Mouse (Mus musculus) frontal cortex, postnatal 14 days (tissue): ENCODE data around the gene Xrcc6.

ENCODE experiments used
- DNase-seq, 2 experiments: peaks; one replicate each; pipeline ENCODE4 v3.0.0; 2022; ENCODE audit warnings: low spot score in 2 of 2

The Xrcc6 gene

DNA sequence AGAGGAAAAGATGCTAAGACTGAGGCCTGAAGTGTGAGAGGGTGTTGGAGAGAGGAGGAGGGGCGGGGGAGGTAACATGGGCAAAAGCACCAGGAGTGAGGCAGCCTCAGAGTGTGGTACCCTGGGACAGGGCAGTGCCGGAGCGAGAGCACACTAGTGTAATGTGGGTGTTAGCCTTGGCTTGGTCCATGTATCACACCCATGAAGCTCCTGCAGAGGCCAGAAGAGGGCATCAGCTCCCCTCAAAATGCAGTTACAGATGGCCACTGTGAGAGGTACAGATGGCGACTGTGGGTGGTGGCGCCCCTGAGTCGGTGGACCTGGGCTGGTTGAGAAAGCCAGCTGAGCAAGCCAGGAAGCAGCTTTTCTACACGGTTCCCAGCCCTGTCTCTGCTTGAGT lies 93.5 kb downstream of the Xrcc6 start:
- DNase-seq = peak in 1 of 2 experiments; percentile 17

DNA sequence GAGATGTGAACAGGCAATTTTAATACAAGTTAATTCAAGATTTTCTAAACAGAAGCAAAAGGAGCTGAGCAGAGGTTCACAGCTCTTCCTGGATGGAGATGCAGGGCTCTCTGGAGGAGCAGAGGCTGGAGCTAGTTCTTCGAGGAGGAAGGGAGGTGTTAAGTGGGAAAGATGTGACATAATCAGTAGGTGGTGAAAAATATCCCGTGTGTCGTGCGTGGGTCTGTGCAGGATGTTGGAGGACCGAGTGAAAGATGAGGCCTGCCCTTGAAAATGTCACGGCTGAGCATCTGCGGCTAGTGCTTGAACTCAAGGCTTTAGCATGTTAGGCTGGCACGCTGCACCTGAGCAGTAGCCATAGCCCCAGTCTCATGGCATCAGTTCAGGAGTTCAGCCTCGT lies 98.0 kb downstream of the Xrcc6 start:
- no peak for DNase-seq

DNA sequence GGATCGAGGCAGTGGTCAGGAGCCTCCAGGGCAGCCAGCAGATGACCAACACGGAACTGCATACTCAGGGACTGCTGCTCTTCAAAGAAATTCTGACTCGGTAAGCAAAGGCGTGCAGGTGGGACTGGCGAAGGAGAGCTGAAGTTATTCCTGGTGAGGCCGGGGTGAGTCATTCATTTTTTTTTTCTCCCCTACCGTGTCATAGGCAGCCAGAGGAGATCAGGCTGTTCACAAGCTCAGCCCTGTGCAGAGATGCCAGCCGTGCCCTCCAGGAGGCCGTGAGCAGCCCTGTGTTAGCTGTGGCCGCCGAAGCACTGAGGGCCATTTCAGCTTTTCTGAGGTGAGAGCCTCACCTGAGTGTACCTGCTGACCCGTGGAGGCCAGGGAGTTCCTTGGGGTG lies 98.5 kb downstream of the Xrcc6 start:
- DNase-seq = no peak

DNA sequence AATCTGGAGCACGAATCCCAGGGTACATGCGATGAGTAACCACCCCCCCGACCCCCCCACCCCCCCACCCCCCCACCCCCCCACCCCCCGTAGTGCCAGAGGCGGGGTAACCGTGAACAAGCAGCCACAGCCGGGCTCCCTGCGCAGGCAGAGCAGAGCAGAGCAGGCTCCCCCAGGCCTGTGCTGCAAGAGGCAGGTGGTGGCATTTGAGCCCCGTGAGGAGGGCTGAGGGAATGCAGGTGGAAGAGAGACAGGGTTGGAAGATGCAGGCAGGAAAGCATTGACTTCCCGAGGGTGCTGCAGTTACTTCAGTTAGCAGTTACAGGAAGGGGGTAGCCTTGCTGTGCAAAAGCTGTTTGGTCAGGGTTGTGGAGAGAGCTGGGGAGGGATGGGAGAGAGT lies 99.6 kb downstream of the Xrcc6 start:
- no peak for DNase-seq
